Mouse (Mus musculus) G1E (cell line): Measurements from ENCODE around the gene Dock4. TPM values are rescaled to one million over a fixed set of nuclear protein-coding genes. Genes with fewer than 3 reads are reported as not detected.

Experiments used
- ATAC-seq: 2 replicates; pipeline ENCODE4 v1.8.0; 2016; ENCODE audit warnings: mild to moderate bottlenecking; ENCODE audit not compliant: insufficient number of reproducible peaks, poor library complexity, low FRiP score, severe bottlenecking; ENCODE audit errors: extremely low read depth
- DNase-seq: peaks from one replicate; pipeline ENCODE4 v3.0.0; 2012; ENCODE audit warnings: low spot score
- H3K27me3 ChIP-seq: 2 replicates; pipeline ENCODE4 v1.6.1; 2012; ENCODE audit warnings: mild to moderate bottlenecking, low read length, inconsistent platforms; ENCODE audit not compliant: insufficient read depth
- H3K36me3 ChIP-seq: replicated peaks from 2 replicates; pipeline ENCODE3; 2012; ENCODE audit warnings: mild to moderate bottlenecking, inconsistent platforms
- H3K4me1 ChIP-seq: 2 replicates; pipeline ENCODE4 v1.6.1; 2012; ENCODE audit warnings: low read depth, low read length, inconsistent platforms, mixed read lengths; ENCODE audit not compliant: insufficient read depth
- H3K4me3 ChIP-seq: 2 replicates; pipeline ENCODE4 v1.5.1; 2012; ENCODE audit warnings: low read depth, mild to moderate bottlenecking, inconsistent platforms, low read length, moderate library complexity, mixed read lengths
- H3K9me3 ChIP-seq: replicated peaks from 2 replicates; pipeline ENCODE4 v1.6.1; 2012; ENCODE audit warnings: inconsistent platforms
- CTCF ChIP-seq: IDR thresholded peaks from 2 replicates; pipeline ENCODE4 v1.5.1; 2012; ENCODE audit warnings: low read depth, low read length, inconsistent platforms, mixed read lengths
- GATA1 ChIP-seq: IDR thresholded peaks from 2 replicates; pipeline ENCODE4 v1.6.1; 2012; ENCODE audit warnings: borderline replicate concordance, low read length, inconsistent platforms, mixed read lengths
- GATA2 ChIP-seq: IDR thresholded peaks from 2 replicates; pipeline ENCODE4 v1.6.1; 2012; ENCODE audit warnings: low read depth, low read length, inconsistent platforms, borderline replicate concordance
- POLR2AphosphoS5 ChIP-seq: IDR thresholded peaks from 2 replicates; pipeline ENCODE4 v1.6.1; 2012; ENCODE audit warnings: low read depth, low read length, inconsistent platforms; ENCODE audit not compliant: insufficient replicate concordance
- TAL1 ChIP-seq: conservative IDR thresholded peaks from 2 replicates; pipeline ENCODE4 v1.6.1; 2012; ENCODE audit warnings: low read depth, low read length, inconsistent platforms, mixed read lengths
- polyA plus RNA-seq: library from polyadenylated mRNA; stranded (reverse); fragments of >175 nt; gene quantifications from 2 replicates; pipeline ENCODE4 v1.2.3, GENCODE M21; 2012
- total RNA-seq, 2 experiments: library from RNA; stranded (forward) in 1 of 2; stranded (reverse) in 1 of 2; fragments of 200-1000 nt in 1 of 2; fragments of >200 nt in 1 of 2; fragmentation: Nextera tagmentation in 1 of 2; gene quantifications; 2 replicates each; pipeline ENCODE4 v1.2.3; 2014 to 2017

Gene Dock4
- total and polyA plus RNA-seq, 3 experiments, result 0.01 to 1.2 (median 0.68) TPM

GRCm38 (mm10) chr12:40458977-40459376 is 13.2 kb downstream of the Dock4 start:
- H3K4me1 ChIP-seq, result no peaks in the 10 kb centered on the region
- no peak for TF ChIP-seq POLR2AphosphoS5
- no peak for TF ChIP-seq TAL1
- no peak for TF ChIP-seq CTCF
- no peak for TF ChIP-seq GATA2
- no peak for TF ChIP-seq GATA1
- H3K4me3 ChIP-seq, result no peak overlapping the region
- ATAC-seq (no peak), DNase-seq (no peak)
- peaks cover 21% of the 10 kb centered on the region for H3K27me3 ChIP-seq
- no peaks in the 10 kb centered on the region for H3K36me3 ChIP-seq
- no peaks in the 10 kb centered on the region for H3K9me3 ChIP-seq

- TF ChIP-seq TAL1 (no peak), GATA2 (no peak), GATA1 (no peak), CTCF (no peak), POLR2AphosphoS5 (no peak)
- H3K9me3 ChIP-seq, result no peaks in the 10 kb centered on the region
- ATAC-seq, result no peak
- H3K4me3 ChIP-seq, result no peak overlapping the region
- H3K4me1 ChIP-seq, result no peaks in the 10 kb centered on the region
- no peaks in the 10 kb centered on the region for H3K36me3 ChIP-seq
- H3K27me3 ChIP-seq, result peaks cover 25% of the 10 kb centered on the region
- no peak for DNase-seq
Observed at GRCm38 (mm10) chr12:40459673-40460265, 14.0 kb downstream of the Dock4 start.

GRCm38 (mm10) chr12:40462693-40463235 is 17.0 kb downstream of the Dock4 start:
- DNase-seq, result no peak
- Histone ChIP-seq H3K9me3 (no peaks in the 10 kb centered on the region), H3K36me3 (no peaks in the 10 kb centered on the region), H3K4me1 (no peaks in the 10 kb centered on the region), H3K27me3 (peaks cover 22% of the 10 kb centered on the region), H3K4me3 (no peak overlapping the region)
- TF ChIP-seq POLR2AphosphoS5 (no peak), TAL1 (no peak), GATA1 (no peak), GATA2 (no peak), CTCF (no peak)
- no peak for ATAC-seq

- Histone ChIP-seq H3K4me1 (no peaks in the 10 kb centered on the region), H3K9me3 (no peaks in the 10 kb centered on the region), H3K27me3 (peaks cover 19% of the 10 kb centered on the region), H3K36me3 (no peaks in the 10 kb centered on the region), H3K4me3 (no peak overlapping the region)
- DNase-seq, result no peak
- ATAC-seq, result no peak
- no peak for TF ChIP-seq CTCF
- no peak for TF ChIP-seq TAL1
- TF ChIP-seq POLR2AphosphoS5, result no peak
- no peak for TF ChIP-seq GATA1
- no peak for TF ChIP-seq GATA2
Observed at GRCm38 (mm10) chr12:40463828-40464227, 18.1 kb downstream of the Dock4 start.

GRCm38 (mm10) chr12:40464282-40464681 is 18.5 kb downstream of the Dock4 start:
- DNase-seq (no peak), ATAC-seq (no peak)
- Histone ChIP-seq H3K4me3 (no peak overlapping the region), H3K9me3 (no peaks in the 10 kb centered on the region), H3K4me1 (no peaks in the 10 kb centered on the region), H3K27me3 (peaks cover 19% of the 10 kb centered on the region), H3K36me3 (no peaks in the 10 kb centered on the region)
- TF ChIP-seq GATA2 (no peak), GATA1 (no peak), TAL1 (no peak), CTCF (no peak), POLR2AphosphoS5 (no peak)

GRCm38 (mm10) chr12:40468235-40468634 is 22.5 kb downstream of the Dock4 start:
- ATAC-seq (no peak), DNase-seq (no peak)
- Histone ChIP-seq H3K4me3 (no peak overlapping the region), H3K9me3 (no peaks in the 10 kb centered on the region), H3K36me3 (no peaks in the 10 kb centered on the region), H3K4me1 (no peaks in the 10 kb centered on the region), H3K27me3 (peaks cover 5% of the 10 kb centered on the region; the same call in 1 of the 2 replicates)
- TF ChIP-seq TAL1 (no peak), POLR2AphosphoS5 (no peak), CTCF (no peak), GATA1 (no peak), GATA2 (no peak)
